Mouse (Mus musculus): ENCODE results near the gene Gm13271. TPM values are rescaled to one million over a fixed set of nuclear protein-coding genes. Genes with fewer than 3 reads are reported as not detected.
"Not testable (repeated sequence)": the region's sequence is repeated elsewhere in the genome, so short reads cannot be mapped to it uniquely, and the experiment has no call there.

Gene Gm13271
- polyA plus RNA-seq, 1 experiment from 2014 or later: not detected

GRCm38 (mm10) chr4:88793936-88794675, 39.4 kb downstream of the Gm13271 start, which contains the start of gene Gm13275:
TSS of gene Gm13275 (plus strand) at chr4:88794487.
- H3K4me3 ChIP-seq (replicated peaks); H3K4me1 ChIP-seq (replicated peaks); H3K27ac ChIP-seq; H3K36me3 ChIP-seq; H3K9ac ChIP-seq; DNase-seq; H3K4me2 ChIP-seq; ATAC-seq (ENCODE audit: low read depth); H3K9me3 ChIP-seq (replicated peaks); H3K27me3 ChIP-seq: not testable (repeated sequence)
- WGBS (ENCODE audit: insufficient replicate concordance): 0% methylated on average over 12 of the region's 52 CpGs

GRCm38 (mm10) chr4:88797097-88797496, 42.4 kb downstream of the Gm13271 start, which contains the start of gene Gm13279:
TSS of gene Gm13279 (plus strand) at chr4:88797397.
- H3K27ac ChIP-seq; DNase-seq; H3K4me1 ChIP-seq (replicated peaks); H3K4me2 ChIP-seq; H3K27me3 ChIP-seq; H3K9me3 ChIP-seq (replicated peaks); H3K4me3 ChIP-seq (replicated peaks); H3K9ac ChIP-seq; H3K36me3 ChIP-seq; ATAC-seq (ENCODE audit: low read depth): not testable (repeated sequence)
- no CpG with 5 or more reads among the region's 28 CpGs for WGBS (ENCODE audit: insufficient replicate concordance)

DNA sequence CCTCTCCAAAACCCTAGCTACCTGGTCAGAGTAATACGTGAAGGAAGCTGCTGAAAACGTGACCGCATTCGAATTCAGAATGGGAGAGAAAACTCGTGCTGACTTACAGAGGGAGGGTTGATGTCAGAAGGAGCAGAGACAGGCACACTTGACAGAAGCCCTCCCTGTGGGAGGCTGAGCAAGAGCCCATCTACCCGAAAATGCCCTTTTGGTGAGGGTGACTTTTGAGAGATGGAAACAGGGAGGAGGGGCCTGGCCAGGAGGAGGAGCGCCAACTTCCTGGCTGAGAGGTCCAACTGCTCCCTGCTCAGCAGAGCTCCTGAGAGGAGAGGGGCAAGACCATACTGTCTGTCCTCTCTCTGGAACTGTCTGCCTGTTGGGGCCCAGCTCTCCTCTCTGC, 44.7 kb downstream of the Gm13271 start, which contains the start of gene Gm13285:
Gene Gm13285 (plus strand): TSS at position 301 of the 400 bp plus-strand sequence.
- H3K9ac ChIP-seq; H3K9me3 ChIP-seq (replicated peaks); H3K27me3 ChIP-seq; H3K4me2 ChIP-seq; H3K36me3 ChIP-seq; H3K4me1 ChIP-seq (replicated peaks); DNase-seq; H3K27ac ChIP-seq; H3K4me3 ChIP-seq (replicated peaks); ATAC-seq (ENCODE audit: low read depth): not testable (repeated sequence)
- 8% methylated on average over 5 of the region's 7 CpGs for WGBS (ENCODE audit: insufficient replicate concordance)

DNA sequence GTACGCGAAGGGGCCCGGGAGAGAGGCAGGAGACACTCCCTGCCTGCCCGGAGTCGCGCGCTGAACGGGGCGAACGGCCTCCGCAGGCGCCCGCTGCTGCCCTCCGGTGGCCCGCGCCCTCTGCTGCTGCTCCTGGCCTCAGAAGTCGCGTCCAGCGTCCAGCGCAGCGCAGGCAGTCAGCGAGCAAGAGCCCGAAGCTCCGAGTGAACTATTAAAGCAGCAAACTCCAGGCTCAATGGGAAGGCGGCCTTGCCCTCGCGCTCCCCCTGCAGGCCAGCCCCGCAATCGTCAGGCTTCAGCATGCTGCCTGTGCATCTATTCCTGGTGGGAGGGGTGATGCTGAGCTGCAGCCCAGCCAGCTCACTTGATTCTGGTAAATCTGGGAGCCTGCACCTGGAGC, 48.3 kb downstream of the Gm13271 start, which contains the start of gene Gm13287:
Gene Gm13287 (plus strand): TSS at position 301 of the 400 bp plus-strand sequence.
- ATAC-seq (ENCODE audit: low read depth); H3K4me1 ChIP-seq (replicated peaks); H3K27ac ChIP-seq; H3K36me3 ChIP-seq; H3K9me3 ChIP-seq (replicated peaks); H3K4me3 ChIP-seq (replicated peaks); DNase-seq; H3K9ac ChIP-seq: not testable (repeated sequence)
- Histone ChIP-seq H3K27me3 (peaks cover 11% of the 10 kb centered on the region; the same call in 1 of the 2 replicates), H3K4me2 (peak within 1 kb of the TSS; percentile 30; the same call in 1 of the 2 replicates)
- WGBS (ENCODE audit: insufficient replicate concordance): no CpG with 5 or more reads among the region's 29 CpGs

Other genes starting within 250 kb of the Gm13271 start
- not detected in 2 replicates for gene Ifnb1, start 232.1 kb upstream of the Gm13271 start, polyA plus RNA-seq (2015; fragmentation: Nextera tagmentation; extraction: Ambion mirVana)
- gene Ifna15, start 196.6 kb upstream of the Gm13271 start, polyA plus RNA-seq (2015; fragmentation: Nextera tagmentation; extraction: Ambion mirVana): not detected in 2 replicates
- not detected in 2 replicates for gene Ifna14, start 183.1 kb upstream of the Gm13271 start, polyA plus RNA-seq (2015; fragmentation: Nextera tagmentation; extraction: Ambion mirVana)
- not detected in 2 replicates for gene Ifna9, start 162.5 kb upstream of the Gm13271 start, polyA plus RNA-seq (2015; fragmentation: Nextera tagmentation; extraction: Ambion mirVana)
- not detected in 2 replicates for gene Ifna12, start 151.5 kb upstream of the Gm13271 start, polyA plus RNA-seq (2015; fragmentation: Nextera tagmentation; extraction: Ambion mirVana)
- gene C87499, start 120.5 kb upstream of the Gm13271 start, polyA plus RNA-seq (2015; fragmentation: Nextera tagmentation; extraction: Ambion mirVana): not detected in 2 replicates
- not detected in 2 replicates for gene Ifna13, start 110.4 kb upstream of the Gm13271 start, polyA plus RNA-seq (2015; fragmentation: Nextera tagmentation; extraction: Ambion mirVana)
- not detected in 2 replicates for gene Ifna16, start 77.9 kb upstream of the Gm13271 start, polyA plus RNA-seq (2015; fragmentation: Nextera tagmentation; extraction: Ambion mirVana)
- gene Ifna2, start 71.0 kb upstream of the Gm13271 start, polyA plus RNA-seq (2015; fragmentation: Nextera tagmentation; extraction: Ambion mirVana): not detected in 2 replicates
- gene Ifnab, start 63.5 kb upstream of the Gm13271 start, polyA plus RNA-seq (2015; fragmentation: Nextera tagmentation; extraction: Ambion mirVana): not detected in 2 replicates
- gene Gm26566, start 33.1 kb upstream of the Gm13271 start, polyA plus RNA-seq (2015; fragmentation: Nextera tagmentation; extraction: Ambion mirVana): 0.25 and 0.29 TPM in 2 replicates
- 24.6 and 33.1 TPM in 2 replicates for gene Klhl9, start 32.4 kb upstream of the Gm13271 start, polyA plus RNA-seq (2015; fragmentation: Nextera tagmentation; extraction: Ambion mirVana)
- gene Gm13283, start 5.3 kb downstream of the Gm13271 start, polyA plus RNA-seq (2015; fragmentation: Nextera tagmentation; extraction: Ambion mirVana): not detected in 2 replicates
- not detected in 2 replicates for gene Gm13290, start 19.0 kb downstream of the Gm13271 start, polyA plus RNA-seq (2015; fragmentation: Nextera tagmentation; extraction: Ambion mirVana)
- gene Gm13289, start 22.1 kb downstream of the Gm13271 start, polyA plus RNA-seq (2015; fragmentation: Nextera tagmentation; extraction: Ambion mirVana): not detected in 2 replicates
- gene Gm13272, start 25.0 kb downstream of the Gm13271 start, polyA plus RNA-seq (2015; fragmentation: Nextera tagmentation; extraction: Ambion mirVana): not detected in 2 replicates
- not detected in 2 replicates for gene Ifnz, start 27.3 kb downstream of the Gm13271 start, polyA plus RNA-seq (2015; fragmentation: Nextera tagmentation; extraction: Ambion mirVana)
- 0.23 TPM in 1 of 2 replicates, not detected in the other for gene Gm13276, start 30.8 kb downstream of the Gm13271 start, polyA plus RNA-seq (2015; fragmentation: Nextera tagmentation; extraction: Ambion mirVana)
- gene Gm13277, start 33.8 kb downstream of the Gm13271 start, polyA plus RNA-seq (2015; fragmentation: Nextera tagmentation; extraction: Ambion mirVana): not detected in 2 replicates
- not detected in 2 replicates for gene Gm13278, start 36.7 kb downstream of the Gm13271 start, polyA plus RNA-seq (2015; fragmentation: Nextera tagmentation; extraction: Ambion mirVana)
- gene Gm13275, start 39.6 kb downstream of the Gm13271 start, polyA plus RNA-seq (2015; fragmentation: Nextera tagmentation; extraction: Ambion mirVana): not detected in 2 replicates
- not detected in 2 replicates for gene Gm13279, start 42.5 kb downstream of the Gm13271 start, polyA plus RNA-seq (2015; fragmentation: Nextera tagmentation; extraction: Ambion mirVana)
- gene Gm13285, start 44.8 kb downstream of the Gm13271 start, polyA plus RNA-seq (2015; fragmentation: Nextera tagmentation; extraction: Ambion mirVana): 0.25 and 0.31 TPM in 2 replicates
- not detected in 2 replicates for gene Gm13287, start 48.4 kb downstream of the Gm13271 start, polyA plus RNA-seq (2015; fragmentation: Nextera tagmentation; extraction: Ambion mirVana)
- gene Gm13288, start 50.7 kb downstream of the Gm13271 start, polyA plus RNA-seq (2015; fragmentation: Nextera tagmentation; extraction: Ambion mirVana): not detected in 2 replicates
- not detected in 2 replicates for gene Ifna7, start 61.4 kb downstream of the Gm13271 start, polyA plus RNA-seq (2015; fragmentation: Nextera tagmentation; extraction: Ambion mirVana)
- gene Ifna11, start 65.1 kb downstream of the Gm13271 start, polyA plus RNA-seq (2015; fragmentation: Nextera tagmentation; extraction: Ambion mirVana): not detected in 2 replicates
- gene Ifna6, start 72.5 kb downstream of the Gm13271 start, polyA plus RNA-seq (2015; fragmentation: Nextera tagmentation; extraction: Ambion mirVana): not detected in 2 replicates
- not detected in 2 replicates for gene Ifna5, start 80.7 kb downstream of the Gm13271 start, polyA plus RNA-seq (2015; fragmentation: Nextera tagmentation; extraction: Ambion mirVana)
- not detected in 2 replicates for gene Ifna4, start 87.0 kb downstream of the Gm13271 start, polyA plus RNA-seq (2015; fragmentation: Nextera tagmentation; extraction: Ambion mirVana)
- gene Ifna1, start 95.2 kb downstream of the Gm13271 start, polyA plus RNA-seq (2015; fragmentation: Nextera tagmentation; extraction: Ambion mirVana): not detected in 2 replicates
- gene Ifne, start 125.3 kb downstream of the Gm13271 start, polyA plus RNA-seq (2015; fragmentation: Nextera tagmentation; extraction: Ambion mirVana): not detected in 2 replicates